Mouse (Mus musculus) cerebellum, adult 2 months (tissue): Measurements from ENCODE around the gene Ncoa1. TPM values are rescaled to one million over a fixed set of nuclear protein-coding genes. Genes with fewer than 3 reads are reported as not detected.

Source experiments
- DNase-seq, 2 experiments: peaks; one replicate each; pipeline ENCODE4 v3.0.0; 2021
- H3K27ac ChIP-seq: fragments of 200-500 bp; 2 replicates; pipeline ENCODE4 v1.5.1; 2012; ENCODE audit warnings: low read length, control low read depth, inconsistent platforms; ENCODE audit not compliant: insufficient read depth
- H3K27me3 ChIP-seq: fragments of 200-500 bp; 2 replicates; pipeline ENCODE4 v1.6.1; 2012; ENCODE audit warnings: inconsistent platforms, mild to moderate bottlenecking, low read length, moderate library complexity; ENCODE audit not compliant: control insufficient read depth, insufficient read depth
- H3K4me1 ChIP-seq: fragments of 200-500 bp; 2 replicates; pipeline ENCODE4 v1.6.1; 2011; ENCODE audit warnings: low read length; ENCODE audit not compliant: control insufficient read depth, insufficient read depth
- H3K4me3 ChIP-seq: fragments of 200-500 bp; replicated peaks from 2 replicates; pipeline ENCODE3; 2011; ENCODE audit warnings: mild to moderate bottlenecking, low read depth, low read length, control low read depth; ENCODE audit not compliant: insufficient read depth
- CTCF ChIP-seq: fragments of 200-500 bp; IDR thresholded peaks from 2 replicates; pipeline ENCODE4 v1.5.1; 2011; ENCODE audit warnings: low read depth, mild to moderate bottlenecking, control low read depth, low read length, moderate library complexity, borderline replicate concordance; ENCODE audit not compliant: insufficient read depth
- POLR2A ChIP-seq: fragments of 200-500 bp; IDR thresholded peaks from 2 replicates; pipeline ENCODE4 v1.6.1; 2011; ENCODE audit warnings: low read length, control low read depth, borderline replicate concordance; ENCODE audit not compliant: insufficient read depth
- WGBS: fragments of 180-500 bp; shearing (Covaris S2); methylation state at CpG from one replicate; pipeline ENCODE4 v1.1.7; 2018; 5-methylcytosine and 5-hydroxymethylcytosine counted together
- polyA plus RNA-seq: library from polyadenylated mRNA; depleted of rRNA; stranded (reverse); fragments of >200 nt; gene quantifications from 2 replicates; pipeline ENCODE4 v1.2.3, GENCODE M21; 2012

Ncoa1 gene
- polyA plus RNA-seq, 1 experiment = 60.6 TPM

DNA sequence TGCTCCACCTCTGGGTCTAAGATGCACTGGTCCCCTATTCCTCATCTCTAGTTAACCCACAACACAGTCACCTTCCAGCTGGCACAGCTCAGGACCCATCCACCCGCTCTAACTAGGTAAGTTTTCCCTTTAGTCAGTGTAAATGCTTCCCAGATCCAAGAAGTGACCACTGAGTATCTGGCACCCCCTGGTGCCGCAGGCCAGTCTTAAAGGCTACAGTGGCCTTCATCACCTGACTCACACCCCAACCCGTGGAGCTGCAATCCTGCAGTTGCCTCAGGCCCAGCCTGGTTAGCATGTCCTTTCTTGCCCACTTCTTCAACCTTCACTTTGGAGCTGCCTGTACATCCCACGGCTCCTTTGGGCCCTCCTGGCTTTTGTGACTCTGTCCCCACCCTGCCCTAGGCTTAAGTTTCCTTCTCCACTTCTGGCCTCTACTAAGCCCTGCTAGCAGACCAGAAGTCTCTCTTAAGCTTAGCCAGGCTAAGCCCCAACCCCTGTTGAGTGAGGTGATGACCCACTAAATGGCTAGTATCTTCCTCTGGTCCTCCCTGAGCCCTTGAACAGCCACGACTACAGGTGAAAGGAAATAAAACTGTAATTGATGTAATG, 120.0 kb downstream of the Ncoa1 start:
- DNase-seq = no peak
- 89% methylated on average over 5 of the region's 5 CpGs for WGBS
- H3K27me3 ChIP-seq = no peaks in the 10 kb centered on the region
- TF ChIP-seq POLR2A (no peak), CTCF (no peak)
- H3K4me3 ChIP-seq = no peak overlapping the region
- H3K4me1 ChIP-seq = no peaks in the 10 kb centered on the region
- no peak overlapping the region for H3K27ac ChIP-seq

DNA sequence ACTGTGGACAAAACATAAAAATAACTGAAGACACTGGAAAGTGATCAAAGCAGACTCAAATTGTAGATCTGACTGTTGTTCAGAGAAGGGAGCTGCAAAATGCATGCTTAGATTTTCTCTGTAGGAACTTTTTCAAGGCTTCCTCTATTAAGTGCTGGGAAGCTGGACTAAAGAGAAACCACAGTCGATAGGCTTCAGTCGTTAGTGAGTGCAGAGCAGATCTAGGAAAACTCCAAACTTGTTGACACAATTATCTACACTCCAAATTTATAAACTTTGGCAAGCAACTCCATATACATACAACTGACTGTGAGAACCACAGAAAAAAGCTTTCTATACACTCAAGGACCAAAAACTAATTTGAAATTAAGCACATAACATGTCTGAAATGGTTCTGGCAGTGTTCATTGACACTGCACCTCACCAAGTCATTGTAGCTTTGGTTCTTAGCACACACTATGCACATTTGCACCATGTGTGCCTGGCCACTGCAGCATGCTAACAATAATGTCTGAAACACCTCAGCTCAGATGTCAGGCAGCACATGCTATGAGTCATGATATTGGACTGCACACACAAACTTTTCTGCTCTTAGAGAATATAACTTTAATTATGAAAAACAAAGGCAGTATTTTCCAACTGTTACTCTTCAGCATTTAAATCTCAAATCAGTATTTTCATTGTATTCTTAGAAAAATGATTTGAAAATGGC, 121.8 kb downstream of the Ncoa1 start:
- H3K4me1 ChIP-seq = no peaks in the 10 kb centered on the region
- no peak overlapping the region for H3K27ac ChIP-seq
- no peak overlapping the region for H3K4me3 ChIP-seq
- TF ChIP-seq POLR2A (no peak), CTCF (no peak)
- no peaks in the 10 kb centered on the region for H3K27me3 ChIP-seq
- 57% methylated on average over 2 of the region's 2 CpGs for WGBS
- no peak for DNase-seq

DNA sequence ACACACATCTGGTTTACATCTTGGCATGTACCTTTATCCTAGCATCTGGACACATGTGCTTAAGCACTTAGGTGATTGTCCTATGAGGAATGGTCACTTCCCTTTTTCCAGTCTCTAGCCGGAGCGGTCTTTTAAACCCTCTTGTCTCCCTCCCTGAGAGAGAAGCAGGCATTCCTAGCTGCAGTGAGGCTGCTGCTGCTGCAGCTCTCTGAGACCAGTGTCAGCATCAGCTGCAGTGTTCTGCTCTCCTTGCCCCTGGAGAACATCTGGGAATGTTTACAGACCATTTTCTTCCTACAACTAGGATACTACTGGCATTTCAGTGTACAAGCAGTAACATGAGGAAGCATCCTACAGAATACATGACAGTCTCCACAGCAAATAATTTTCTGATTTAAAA, 133.8 kb downstream of the Ncoa1 start:
- Histone ChIP-seq H3K4me1 (peaks cover 6% of the 10 kb centered on the region; the same call in 1 of the 2 replicates), H3K27ac (no peak overlapping the region), H3K4me3 (no peak overlapping the region), H3K27me3 (no peaks in the 10 kb centered on the region)
- WGBS = 94% methylated on average over 2 of the region's 2 CpGs
- DNase-seq = no peak
- TF ChIP-seq POLR2A = no peak
- TF ChIP-seq CTCF = no peak

DNA sequence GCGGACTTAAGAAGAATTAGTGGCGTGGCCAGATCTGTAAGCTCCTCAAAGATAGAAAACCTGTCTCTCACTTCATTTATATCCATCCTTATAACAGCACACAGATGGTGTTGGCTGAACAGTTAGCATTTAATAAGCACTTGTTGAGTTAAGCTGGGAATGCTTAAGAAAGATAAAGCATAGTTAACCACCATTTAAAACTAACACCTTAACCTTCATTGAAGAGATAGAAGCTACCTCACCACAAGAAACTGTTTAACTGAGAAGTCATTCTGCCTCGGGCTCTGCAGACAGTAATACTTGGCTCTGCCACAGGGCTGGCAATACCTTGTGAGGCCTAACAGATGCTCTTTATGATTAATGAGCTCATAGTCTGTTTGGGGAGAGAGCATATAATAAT, 134.9 kb downstream of the Ncoa1 start:
- Histone ChIP-seq H3K27ac (no peak overlapping the region), H3K4me1 (peaks cover 6% of the 10 kb centered on the region; the same call in 1 of the 2 replicates), H3K27me3 (no peaks in the 10 kb centered on the region), H3K4me3 (no peak overlapping the region)
- DNase-seq = peak; percentile 32 to 55
- 45% methylated on average over 3 of the region's 3 CpGs for WGBS
- TF ChIP-seq CTCF = no peak
- TF ChIP-seq POLR2A = no peak

DNA sequence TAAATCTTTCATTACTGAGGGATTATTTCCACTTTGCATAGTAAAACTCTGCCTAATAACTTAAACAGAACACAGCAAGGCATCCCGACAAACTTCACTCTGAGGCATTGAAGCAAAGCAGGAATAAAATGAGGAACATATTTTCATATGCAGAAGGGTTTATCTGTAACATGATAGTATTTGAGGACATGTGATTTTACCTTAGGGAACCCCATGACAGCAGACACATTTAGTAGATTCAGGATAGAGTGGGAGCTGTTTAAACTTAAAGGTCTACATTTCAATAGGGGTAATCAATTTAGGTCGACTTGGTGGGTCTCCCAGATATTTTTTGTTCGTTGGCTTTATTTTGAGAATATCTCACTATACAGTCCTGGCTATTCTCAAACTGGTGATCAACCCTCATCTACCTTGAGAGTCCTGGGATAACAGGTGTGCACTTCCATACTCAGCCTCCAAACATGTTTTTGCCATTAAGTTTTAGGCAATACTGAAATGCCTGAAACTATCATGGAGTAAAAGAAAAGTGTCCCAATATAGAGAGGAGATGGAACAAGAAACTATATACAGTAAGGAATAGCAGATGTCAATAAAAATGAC, 136.6 kb downstream of the Ncoa1 start:
- WGBS = 90% methylated on average over 3 of the region's 3 CpGs
- H3K4me1 ChIP-seq = peaks cover 6% of the 10 kb centered on the region; the same call in 1 of the 2 replicates
- no peak overlapping the region for H3K27ac ChIP-seq
- TF ChIP-seq CTCF (no peak), POLR2A (no peak)
- H3K4me3 ChIP-seq = no peak overlapping the region
- no peaks in the 10 kb centered on the region for H3K27me3 ChIP-seq
- no peak for DNase-seq

- Histone ChIP-seq H3K4me1 (no peaks in the 10 kb centered on the region), H3K4me3 (no peak overlapping the region), H3K27ac (no peak overlapping the region), H3K27me3 (no peaks in the 10 kb centered on the region)
- 94% methylated on average over 5 of the region's 5 CpGs for WGBS
- no peak for TF ChIP-seq CTCF
- no peak for DNase-seq
These were observed 153.4 kb downstream of the Ncoa1 start for GRCm38 (mm10) chr12:4323604-4324003.

DNA sequence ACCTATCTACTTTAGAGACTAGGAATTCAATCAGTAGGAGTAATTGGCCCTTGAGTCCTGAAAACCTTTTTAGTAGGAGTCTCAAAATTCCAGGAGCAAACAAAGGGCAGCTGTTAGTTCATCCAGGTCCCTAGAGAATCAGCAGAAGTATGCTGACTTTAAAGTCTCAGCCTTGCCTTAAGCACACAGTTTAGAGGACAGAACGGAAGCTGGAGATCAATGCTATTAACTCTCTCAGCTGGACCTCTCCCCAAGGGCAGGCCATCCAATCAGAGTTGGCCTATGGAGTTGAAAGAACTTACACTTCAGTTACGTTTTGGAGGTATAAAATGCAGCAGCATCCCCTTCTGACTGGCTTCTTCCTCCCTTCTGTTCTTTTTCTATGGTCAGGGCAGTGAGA, 154.8 kb downstream of the Ncoa1 start:
- DNase-seq = no peak
- no peaks in the 10 kb centered on the region for H3K4me1 ChIP-seq
- TF ChIP-seq POLR2A = no peak
- TF ChIP-seq CTCF = no peak
- H3K27me3 ChIP-seq = no peaks in the 10 kb centered on the region
- 60% methylated on average over 2 of the region's 2 CpGs for WGBS
- no peak overlapping the region for H3K27ac ChIP-seq
- no peak overlapping the region for H3K4me3 ChIP-seq

GRCm38 (mm10) chr12:4313824-4314223, 163.2 kb downstream of the Ncoa1 start:
- Histone ChIP-seq H3K27ac (no peak overlapping the region), H3K4me1 (no peaks in the 10 kb centered on the region), H3K27me3 (no peaks in the 10 kb centered on the region), H3K4me3 (no peak overlapping the region)
- no peak for DNase-seq
- TF ChIP-seq CTCF (no peak), POLR2A (no peak)
